Mouse (Mus musculus): ENCODE data around the gene Drd2.

- no peak for TF ChIP-seq POLR2A (IDR thresholded peaks at IDR 0.05; ENCODE audit: borderline replicate concordance, insufficient read depth, low read length)
- TF ChIP-seq CTCF (IDR thresholded peaks at IDR 0.05; ENCODE audit: borderline replicate concordance, insufficient read depth, low read depth, low read length) = no peak
These were observed 21.8 kb upstream of the Drd2 start for GRCm38 (mm10) chr9:49318638-49319037.
